Mouse (Mus musculus) liver, adult 2 months (tissue): ENCODE data around the gene Xylt1. TPM values are rescaled to one million over a fixed set of nuclear protein-coding genes. Genes with fewer than 3 reads are reported as not detected.

ENCODE experiments used
- DNase-seq: peaks from one replicate; pipeline ENCODE4 v3.0.0-alpha.2; 2011; ENCODE audit warnings: low read depth, low spot score; ENCODE audit errors: extremely low read depth
- H3K27ac ChIP-seq: fragments of 200-500 bp; replicated peaks from 2 replicates; pipeline ENCODE4 v1.5.1; 2012; ENCODE audit warnings: low read depth, mild to moderate bottlenecking, control low read depth, inconsistent platforms, low read length; ENCODE audit not compliant: insufficient read depth
- H3K27me3 ChIP-seq: fragments of 200-500 bp; 2 replicates; pipeline ENCODE4 v1.6.1; 2012; ENCODE audit warnings: mild to moderate bottlenecking, moderate library complexity, low read length, inconsistent platforms; ENCODE audit not compliant: control insufficient read depth, insufficient read depth
- H3K36me3 ChIP-seq: fragments of 200-500 bp; 2 replicates; pipeline ENCODE4 v1.6.1; 2012; ENCODE audit warnings: low read length, inconsistent platforms; ENCODE audit not compliant: control insufficient read depth, insufficient read depth
- H3K4me1 ChIP-seq: fragments of 200-500 bp; 2 replicates; pipeline ENCODE4 v1.6.1; 2011; ENCODE audit warnings: low read length; ENCODE audit not compliant: control insufficient read depth, insufficient read depth
- H3K4me3 ChIP-seq: fragments of 200-500 bp; 2 replicates; pipeline ENCODE4 v1.5.1; 2011; ENCODE audit warnings: low read depth, mild to moderate bottlenecking, control low read depth, low read length, moderate library complexity; ENCODE audit not compliant: insufficient read depth
- H3K79me2 ChIP-seq: fragments of 200-500 bp; 2 replicates; pipeline ENCODE4 v1.6.1; 2012; ENCODE audit warnings: inconsistent platforms, mild to moderate bottlenecking, low read length, moderate library complexity; ENCODE audit not compliant: control insufficient read depth, insufficient read depth
- H3K9ac ChIP-seq: fragments of 200-500 bp; 2 replicates; pipeline ENCODE4 v1.6.1; 2012; ENCODE audit warnings: low read depth, mild to moderate bottlenecking, control low read depth, inconsistent platforms, low read length
- CTCF ChIP-seq: fragments of 200-500 bp; IDR thresholded peaks from 2 replicates; pipeline ENCODE4 v1.5.1; 2011; ENCODE audit warnings: low read depth, low read length, control low read depth
- POLR2A ChIP-seq: fragments of 200-500 bp; IDR thresholded peaks from 2 replicates; pipeline ENCODE4 v1.6.1; 2011; ENCODE audit warnings: low read length, control low read depth; ENCODE audit not compliant: insufficient read depth; ENCODE audit errors: extremely low read depth
- WGBS: fragments of 180-500 bp; shearing (Covaris S2); methylation state at CpG from one replicate; pipeline ENCODE4 v1.1.7; 2018; 5-methylcytosine and 5-hydroxymethylcytosine counted together
- polyA plus RNA-seq: library from polyadenylated mRNA; depleted of rRNA; stranded (reverse); fragments of >200 nt; gene quantifications from 2 replicates; pipeline ENCODE4 v1.2.3, GENCODE M21; 2012
- total RNA-seq: library from RNA; depleted of rRNA; stranded (reverse); fragments of >200 nt; gene quantifications from 2 replicates; pipeline ENCODE4 v1.2.3, GENCODE M21; 2014

Xylt1 gene
- total and polyA plus RNA-seq, 2 experiments = 0.09 to 0.18 TPM

DNA sequence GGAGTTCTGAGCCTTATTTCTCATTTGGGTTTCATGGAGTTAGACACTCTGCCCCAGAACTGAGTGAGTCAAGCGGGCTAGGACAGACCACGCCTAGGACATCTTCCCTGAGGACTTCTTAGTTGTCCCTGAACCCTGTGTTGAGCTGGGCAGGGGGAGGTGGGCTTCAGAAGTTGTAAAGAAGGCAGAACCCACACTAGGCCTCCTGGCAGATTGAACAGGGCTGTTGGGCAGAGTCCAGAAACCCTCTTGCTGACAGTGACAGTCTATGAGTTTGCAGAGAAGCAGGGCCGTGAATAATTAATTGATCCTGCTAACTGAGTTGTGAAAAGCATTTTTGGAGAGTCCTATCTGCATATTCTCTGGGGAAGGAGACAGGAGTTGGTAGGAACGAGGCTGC lies 20.8 kb downstream of the Xylt1 start:
- 77% methylated on average over 4 of the region's 4 CpGs for WGBS

DNA sequence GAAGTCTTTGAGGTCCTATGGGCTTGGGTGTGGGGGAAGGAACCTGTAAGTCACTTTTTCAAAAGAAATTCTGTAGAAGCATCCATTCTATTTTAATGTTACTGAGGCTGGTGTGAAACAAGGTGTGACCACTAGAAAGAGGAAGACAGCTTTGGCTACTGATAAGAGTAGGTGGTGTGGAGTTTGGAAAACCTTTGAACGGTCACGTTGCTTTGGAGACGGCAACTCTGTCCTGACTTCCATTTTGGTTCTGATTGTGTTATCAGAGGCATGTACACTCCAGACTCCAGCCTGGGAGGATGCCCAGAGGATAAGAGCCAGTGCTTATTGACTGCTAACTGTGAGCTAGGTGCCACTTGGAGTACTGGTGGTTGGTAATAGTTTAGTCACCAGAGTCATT lies 25.6 kb downstream of the Xylt1 start:
- 53% methylated on average over 3 of the region's 3 CpGs for whole genome bisulfite sequencing

More for the DNA sequence above, 20.8 kb downstream of the Xylt1 start:
- no peak overlapping the region for H3K4me3 ChIP-seq
- TF ChIP-seq POLR2A (no peak), CTCF (no peak)
- H3K27ac ChIP-seq = no peak overlapping the region
- no peaks in the 10 kb centered on the region for H3K79me2 ChIP-seq
- H3K9ac ChIP-seq = no peak overlapping the region
- no peaks in the 10 kb centered on the region for H3K27me3 ChIP-seq
- no peaks in the 10 kb centered on the region for H3K4me1 ChIP-seq
- DNase-seq = no peak
- H3K36me3 ChIP-seq = no peaks in the 10 kb centered on the region

DNA sequence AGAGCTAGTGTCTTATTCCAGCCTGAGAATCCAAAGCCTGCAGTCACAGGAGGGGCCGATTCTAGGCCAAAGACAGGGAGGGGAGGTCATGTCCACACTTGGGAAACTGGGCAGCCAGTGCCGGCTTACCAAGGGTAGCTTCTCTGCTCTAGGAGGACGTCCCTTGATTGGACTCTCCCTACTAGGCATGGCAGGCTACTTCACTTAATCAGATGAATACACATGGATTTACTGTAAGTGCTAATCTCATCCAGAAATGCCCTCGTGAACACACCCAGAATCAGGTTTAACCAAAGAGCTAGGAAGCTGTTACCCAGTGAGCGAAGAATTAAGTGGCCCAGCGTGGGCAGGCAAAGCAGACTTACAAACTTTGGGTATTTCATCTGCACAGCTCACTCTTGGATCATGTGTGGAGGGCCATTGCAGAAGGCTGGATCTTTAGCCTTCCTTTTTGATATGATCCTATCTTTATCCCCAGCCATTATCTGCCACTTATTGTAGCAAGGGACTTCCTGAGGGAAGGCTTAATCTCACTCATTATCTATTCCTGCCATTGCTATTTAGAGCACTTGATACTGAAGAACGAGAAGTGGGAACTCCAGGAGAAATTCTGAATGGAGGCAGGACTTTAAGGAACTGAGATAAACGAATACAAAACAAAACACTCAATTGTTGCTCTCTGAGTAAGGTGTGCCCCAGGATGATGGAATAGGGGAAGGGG lies 28.6 kb downstream of the Xylt1 start:
- Histone ChIP-seq H3K4me3 (no peak overlapping the region), H3K27ac (no peak overlapping the region), H3K27me3 (no peaks in the 10 kb centered on the region; the same call in 1 of the 2 replicates), H3K9ac (no peak overlapping the region), H3K4me1 (no peaks in the 10 kb centered on the region), H3K36me3 (no peaks in the 10 kb centered on the region), H3K79me2 (no peaks in the 10 kb centered on the region)
- DNase-seq = no peak
- TF ChIP-seq POLR2A = no peak
- TF ChIP-seq CTCF = no peak
- 79% methylated on average over 8 of the region's 8 CpGs for WGBS

More for the DNA sequence above, 25.6 kb downstream of the Xylt1 start:
- Histone ChIP-seq H3K27ac (no peak overlapping the region), H3K27me3 (no peaks in the 10 kb centered on the region; the same call in 1 of the 2 replicates), H3K36me3 (no peaks in the 10 kb centered on the region), H3K79me2 (no peaks in the 10 kb centered on the region), H3K4me3 (no peak overlapping the region), H3K4me1 (no peaks in the 10 kb centered on the region), H3K9ac (no peak overlapping the region)
- DNase-seq = no peak
- no peak for TF ChIP-seq CTCF
- TF ChIP-seq POLR2A = no peak

DNA sequence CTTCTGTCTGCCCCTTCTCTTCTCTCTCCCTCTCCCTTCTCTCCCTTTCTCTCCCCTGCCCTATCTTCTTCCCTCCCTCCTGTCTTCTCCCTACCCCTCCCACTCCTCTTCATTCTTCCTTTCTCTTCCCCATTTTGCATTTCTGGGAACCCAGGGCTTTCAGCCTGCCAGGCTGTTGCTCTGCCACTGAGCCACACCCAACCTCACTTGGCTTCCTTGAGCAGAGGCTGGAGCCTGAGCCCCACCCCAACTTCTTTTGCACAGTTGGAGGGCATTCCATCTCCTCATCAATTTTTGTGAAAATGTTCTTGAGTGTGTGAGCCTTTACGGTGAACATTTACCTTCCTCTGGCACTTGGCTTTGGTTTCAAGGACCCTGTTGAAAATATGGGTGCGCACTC lies 31.1 kb downstream of the Xylt1 start:
- H3K4me3 ChIP-seq = no peak overlapping the region
- H3K27ac ChIP-seq = no peak overlapping the region
- 95% methylated on average over 2 of the region's 2 CpGs for WGBS
- no peaks in the 10 kb centered on the region for H3K4me1 ChIP-seq
- H3K79me2 ChIP-seq = no peaks in the 10 kb centered on the region
- H3K27me3 ChIP-seq = no peaks in the 10 kb centered on the region; the same call in 1 of the 2 replicates
- no peak overlapping the region for H3K9ac ChIP-seq
- no peak for DNase-seq
- no peaks in the 10 kb centered on the region for H3K36me3 ChIP-seq
- no peak for TF ChIP-seq POLR2A
- TF ChIP-seq CTCF = no peak

DNA sequence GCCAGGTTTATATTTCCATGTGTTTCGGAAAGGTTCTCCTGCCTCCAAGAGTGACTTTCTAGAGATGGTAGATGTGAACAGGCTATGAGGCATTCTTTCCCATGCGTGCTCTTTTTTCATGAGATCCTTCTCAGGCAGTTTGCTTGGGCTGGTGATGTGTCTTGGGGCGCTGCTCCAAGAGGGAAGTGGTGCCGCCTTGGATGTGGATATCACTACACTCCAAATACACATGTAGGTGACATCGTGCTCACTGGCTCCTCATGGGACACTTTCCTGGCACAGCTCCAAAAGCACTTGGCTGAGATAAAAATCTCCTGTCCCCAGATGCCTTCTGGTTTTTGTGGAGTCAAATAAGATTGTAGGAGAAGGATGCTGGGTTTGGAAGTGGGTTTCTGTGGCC lies 31.6 kb downstream of the Xylt1 start:
- no peak overlapping the region for H3K4me3 ChIP-seq
- no peaks in the 10 kb centered on the region for H3K4me1 ChIP-seq
- DNase-seq = no peak
- WGBS = 77% methylated on average over 5 of the region's 5 CpGs
- no peak for TF ChIP-seq CTCF
- no peak for TF ChIP-seq POLR2A
- H3K79me2 ChIP-seq = no peaks in the 10 kb centered on the region
- H3K36me3 ChIP-seq = no peaks in the 10 kb centered on the region
- H3K27me3 ChIP-seq = no peaks in the 10 kb centered on the region; the same call in 1 of the 2 replicates
- H3K9ac ChIP-seq = no peak overlapping the region
- H3K27ac ChIP-seq = no peak overlapping the region

DNA sequence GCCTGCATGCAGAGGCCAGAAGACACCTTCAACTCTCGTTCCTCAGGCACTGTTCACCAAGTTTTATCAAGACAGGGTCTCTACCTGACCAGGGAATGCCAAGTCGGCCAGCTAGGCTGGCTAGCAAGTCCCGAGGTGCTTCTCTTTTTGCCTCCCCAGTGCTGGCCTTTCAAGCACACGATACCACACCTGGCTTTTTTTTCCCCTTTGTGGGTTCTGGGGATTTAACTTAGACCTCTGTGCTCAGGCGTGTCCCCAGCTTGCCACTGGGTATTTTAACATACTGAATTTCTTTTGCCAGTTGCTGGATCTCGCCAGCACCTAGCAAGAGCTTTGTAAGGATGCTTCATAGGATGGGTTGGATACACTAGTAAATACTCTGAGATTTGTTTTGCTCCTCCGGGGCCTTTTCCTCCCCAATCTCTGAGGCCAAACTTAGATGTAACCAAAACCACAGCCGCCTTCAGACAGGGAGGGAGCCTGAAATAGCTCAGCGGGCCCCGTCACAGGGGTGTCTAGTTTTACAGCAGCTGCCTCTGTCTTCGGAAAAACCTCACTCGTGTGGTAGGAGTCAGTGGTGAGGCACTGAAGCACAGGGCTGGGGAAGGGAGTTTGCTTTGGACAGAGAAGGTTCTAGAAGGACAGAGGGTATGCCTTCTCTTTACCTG lies 33.7 kb downstream of the Xylt1 start:
- 71% methylated on average over 12 of the region's 12 CpGs for WGBS

More for the DNA sequence above, 33.7 kb downstream of the Xylt1 start:
- H3K27ac ChIP-seq = no peak overlapping the region
- DNase-seq = no peak
- H3K79me2 ChIP-seq = no peaks in the 10 kb centered on the region
- no peak for TF ChIP-seq CTCF
- TF ChIP-seq POLR2A = no peak
- H3K36me3 ChIP-seq = no peaks in the 10 kb centered on the region
- H3K9ac ChIP-seq = no peak overlapping the region
- no peaks in the 10 kb centered on the region for H3K27me3 ChIP-seq
- H3K4me1 ChIP-seq = no peaks in the 10 kb centered on the region
- H3K4me3 ChIP-seq = no peak overlapping the region
